Mouse (Mus musculus) CH12.LX (cell line): ENCODE measurements around the gene Mylk3. TPM values are rescaled to one million over a fixed set of nuclear protein-coding genes. Genes with fewer than 3 reads are reported as not detected.

ENCODE experiments used
- DNase-seq: peaks from one replicate; pipeline ENCODE4 v3.0.0-alpha.2; 2013; ENCODE audit errors: extremely low read depth
- H3K27ac ChIP-seq: 2 replicates; pipeline ENCODE4 v1.5.1; 2012; ENCODE audit warnings: low read depth, mild to moderate bottlenecking, control low read depth, moderate library complexity; ENCODE audit not compliant: insufficient read depth
- H3K27me3 ChIP-seq: replicated peaks from 2 replicates; pipeline ENCODE3; 2012; ENCODE audit warnings: inconsistent platforms
- H3K36me3 ChIP-seq, 2 experiments: replicated peaks in 1 of 2; 2 replicates each; pipeline versions ENCODE3 to v1.6.1; 2012; ENCODE audit warnings: inconsistent platforms in 1 of 2, low read length in 1 of 2, mild to moderate bottlenecking in 1 of 2, mixed read lengths in 1 of 2, moderate library complexity in 1 of 2; ENCODE audit not compliant: control insufficient read depth in 1 of 2, insufficient read depth in 1 of 2
- H3K4me1 ChIP-seq, 2 experiments: 2 replicates each; pipeline ENCODE4 v1.6.1; 2012; ENCODE audit warnings: inconsistent platforms in 1 of 2, moderate library complexity in 1 of 2; ENCODE audit not compliant: insufficient read depth in 2 of 2, control insufficient read depth in 1 of 2
- H3K4me2 ChIP-seq: 2 replicates; pipeline ENCODE4 v1.6.1; 2012; ENCODE audit warnings: low read depth, mild to moderate bottlenecking, control low read depth; ENCODE audit not compliant: poor library complexity, insufficient read depth, severe bottlenecking
- H3K4me3 ChIP-seq, 3 experiments: fragments of 150-350 bp in 1 of 3; sonication (generic) in 1 of 3; replicated peaks in 1 of 3; 2 replicates each; pipeline versions ENCODE3 to v1.5.1; 2011 to 2012; ENCODE audit warnings: low read depth in 2 of 3, low read length in 2 of 3, mild to moderate bottlenecking in 2 of 3, moderate library complexity in 2 of 3, control low read depth in 1 of 3, improper control_type of control experiment in 1 of 3, inconsistent platforms in 1 of 3, mixed read lengths in 1 of 3; ENCODE audit not compliant: poor library complexity in 1 of 3
- H3K79me2 ChIP-seq: replicated peaks from 2 replicates; pipeline ENCODE4 v1.6.1; 2012; ENCODE audit warnings: mild to moderate bottlenecking, moderate library complexity; ENCODE audit not compliant: control insufficient read depth, poor library complexity, insufficient read depth, severe bottlenecking; ENCODE audit errors: extremely low read depth
- H3K9ac ChIP-seq: 2 replicates; pipeline ENCODE4 v1.6.1; 2012; ENCODE audit warnings: low read depth, mild to moderate bottlenecking, control low read depth, moderate library complexity; ENCODE audit not compliant: insufficient read depth
- H3K9me3 ChIP-seq: replicated peaks from 2 replicates; pipeline ENCODE3; 2012; ENCODE audit warnings: low read length, inconsistent platforms, mixed read lengths
- EP300 ChIP-seq: IDR thresholded peaks from 2 replicates; pipeline ENCODE4 v1.6.1; 2011; ENCODE audit warnings: low read length, improper control_type of control experiment
- ETS1 ChIP-seq: conservative IDR thresholded peaks from 2 replicates; pipeline ENCODE4 v1.6.1; 2012; ENCODE audit warnings: low read depth, mild to moderate bottlenecking, inconsistent platforms, low read length, improper control_type of control experiment, moderate library complexity
- HCFC1 ChIP-seq: IDR thresholded peaks from 2 replicates; pipeline ENCODE4 v1.6.1; 2012; ENCODE audit warnings: low read depth, mild to moderate bottlenecking, inconsistent platforms, low read length, improper control_type of control experiment
- IRF4 ChIP-seq: IDR thresholded peaks from 2 replicates; pipeline ENCODE4 v1.6.1; 2014; ENCODE audit warnings: low read depth, mild to moderate bottlenecking, inconsistent platforms, low read length, improper control_type of control experiment
- JUN ChIP-seq: IDR thresholded peaks from 2 replicates; pipeline ENCODE4 v1.6.1; 2011; ENCODE audit warnings: low read depth, mild to moderate bottlenecking, low read length, improper control_type of control experiment, moderate library complexity; ENCODE audit not compliant: insufficient read depth
- JUND ChIP-seq: conservative IDR thresholded peaks from 2 replicates; pipeline ENCODE4 v1.6.1; 2011; ENCODE audit warnings: low read depth, low read length, improper control_type of control experiment
- MAFK ChIP-seq: IDR thresholded peaks from 2 replicates; pipeline ENCODE4 v1.6.1; 2011; ENCODE audit warnings: low read length, improper control_type of control experiment; ENCODE audit not compliant: insufficient replicate concordance
- MAX ChIP-seq: IDR thresholded peaks from 2 replicates; pipeline ENCODE4 v1.6.1; 2011; ENCODE audit warnings: low read length, improper control_type of control experiment
- MYC ChIP-seq: IDR thresholded peaks from 2 replicates; pipeline ENCODE4 v1.6.1; 2011; ENCODE audit warnings: low read depth, mild to moderate bottlenecking, improper control_type of control experiment, low read length
- NRF1 ChIP-seq: IDR thresholded peaks from 2 replicates; pipeline ENCODE4 v1.6.1; 2014; ENCODE audit warnings: low read depth, mild to moderate bottlenecking, inconsistent platforms, low read length, improper control_type of control experiment, moderate library complexity
- PAX5 ChIP-seq: IDR thresholded peaks from 2 replicates; pipeline ENCODE4 v1.6.1; 2012; ENCODE audit warnings: low read length, inconsistent platforms, mixed read lengths
- POLR2A ChIP-seq: IDR thresholded peaks from 2 replicates; pipeline ENCODE4 v1.6.1; 2011; ENCODE audit warnings: low read depth, mild to moderate bottlenecking, improper control_type of control experiment, low read length
- POLR2AphosphoS2 ChIP-seq: IDR thresholded peaks from 2 replicates; pipeline ENCODE4 v1.6.1; 2011; ENCODE audit warnings: low read depth, low read length, improper control_type of control experiment
- SIN3A ChIP-seq: IDR thresholded peaks from 2 replicates; pipeline ENCODE4 v1.6.1; 2012; ENCODE audit warnings: low read length, improper control_type of control experiment, inconsistent platforms
- TBP ChIP-seq: conservative IDR thresholded peaks from 2 replicates; pipeline ENCODE4 v1.6.1; 2011; ENCODE audit warnings: low read depth, low read length, improper control_type of control experiment
- TCF12 ChIP-seq: IDR thresholded peaks from 2 replicates; pipeline ENCODE4 v1.6.1; 2014; ENCODE audit warnings: low read depth, mild to moderate bottlenecking, inconsistent platforms, low read length, improper control_type of control experiment
- USF2 ChIP-seq: conservative IDR thresholded peaks from 2 replicates; pipeline ENCODE4 v1.6.1; 2011; ENCODE audit warnings: low read depth, low read length, improper control_type of control experiment
- ZNF384 ChIP-seq: IDR thresholded peaks from 2 replicates; pipeline ENCODE4 v1.6.1; 2012; ENCODE audit warnings: low read depth, low read length, improper control_type of control experiment, inconsistent platforms
- dilution Hi-C: fragments of 300-500 bp; cut with MboI; formaldehyde crosslinking; loops from 2 replicates; pipeline ENCODE4 v1.14.3; 2020; ENCODE audit warnings: low sequenced_read_pairs; ENCODE audit not compliant: extremely low pct_unique_long_range_greater_than_20kb, extremely low pct_ligation_motif_present
- in situ Hi-C: fragments of 300-500 bp; cut with MboI; formaldehyde crosslinking; loops from 3 replicates; pipeline ENCODE4 v1.14.3; 2019; ENCODE audit warnings: low sequenced_read_pairs, low pct_ligation_motif_present, low pct_unique_long_range_greater_than_20kb, mixed read lengths
- polyA plus RNA-seq: library from polyadenylated mRNA; unstranded; fragments of >175 nt; gene quantifications from 2 replicates; pipeline ENCODE4 v1.2.1, GENCODE M21; 2012; ENCODE audit warnings: low read depth; ENCODE audit not compliant: insufficient read length
- total RNA-seq, 2 experiments: library from RNA; depleted of rRNA; stranded (reverse); fragments of 300-350 nt in 1 of 2; fragments of >200 nt in 1 of 2; gene quantifications; 2 replicates each; pipeline ENCODE4 v1.2.3; 2012 to 2014

Mylk3 gene
- total RNA-seq (2012; rRNA removed) (0.04 and 0.08 TPM in 2 replicates), total RNA-seq (2014; rRNA removed) (0.07 TPM in 2 replicates), polyA plus RNA-seq (not detected in 2 replicates)

DNA sequence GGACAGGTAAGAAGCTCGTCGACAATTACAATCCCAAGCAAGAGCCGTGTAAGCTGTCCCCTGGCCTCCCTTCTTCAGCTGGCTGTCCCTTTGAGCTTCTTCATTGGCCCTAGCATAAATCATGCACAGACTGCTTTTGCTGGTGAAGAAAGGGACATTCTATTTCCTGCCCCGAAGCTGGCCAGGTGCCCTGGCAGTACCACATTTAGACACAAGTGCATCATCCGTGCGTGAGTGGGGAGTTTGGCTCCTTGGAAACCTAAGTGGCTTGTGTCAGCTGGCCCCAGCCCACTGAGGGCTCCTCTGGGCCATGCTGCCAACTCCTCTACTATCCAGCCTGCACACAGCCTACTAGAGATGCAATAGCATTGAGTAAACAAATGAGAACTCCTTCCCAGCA lies at the start of gene Mylk3:
Gene Mylk3 (minus strand): TSS at position 141 of the 400 bp plus-strand sequence.
- dilution Hi-C loops (no loop called here), in situ Hi-C loops (no loop called here)
- DNase-seq: no peak
- Histone ChIP-seq H3K4me3 (no peak within 1 kb of the TSS), H3K36me3 (no peaks in the 10 kb centered on the region), H3K79me2 (no peaks in the 10 kb centered on the region), H3K4me1 (no peaks in the 10 kb centered on the region), H3K27me3 (no peaks in the 10 kb centered on the region), H3K9ac (no peak within 1 kb of the TSS), H3K4me2 (no peak within 1 kb of the TSS), H3K27ac (no peak within 1 kb of the TSS), H3K9me3 (no peaks in the 10 kb centered on the region)
- TF ChIP-seq HCFC1 (no peak), EP300 (no peak), POLR2AphosphoS2 (no peak), IRF4 (no peak), MAX (no peak), MYC (no peak), ZNF384 (no peak), USF2 (no peak), TCF12 (no peak), MAFK (no peak), POLR2A (no peak), JUN (no peak), TBP (no peak), ETS1 (no peak), PAX5 (no peak), JUND (no peak)

GRCm38 (mm10) chr8:85435736-85436135 lies 49.6 kb upstream of the Mylk3 start:
- H3K36me3 ChIP-seq: no peaks in the 10 kb centered on the region
- dilution Hi-C loops: no loop called here
- no peak for DNase-seq
- peaks cover 12% of the 10 kb centered on the region for H3K79me2 ChIP-seq
- in situ Hi-C loops: no loop called here
- TF ChIP-seq NRF1: no peak
- no peak for TF ChIP-seq SIN3A
- no peak overlapping the region for H3K27ac ChIP-seq
- H3K4me3 ChIP-seq: no peak overlapping the region
- no peak overlapping the region for H3K9ac ChIP-seq
- H3K27me3 ChIP-seq: no peaks in the 10 kb centered on the region
- no peak overlapping the region for H3K4me2 ChIP-seq
- peaks cover 5% of the 10 kb centered on the region for H3K9me3 ChIP-seq
- peaks cover 0 to 7% of the 10 kb centered on the region in 2 experiments; a peak in 2 of 4 replicates for H3K4me1 ChIP-seq
